9 mouse cellular contexts compared by ENCODE assay signal in the genomic region with DNA sequence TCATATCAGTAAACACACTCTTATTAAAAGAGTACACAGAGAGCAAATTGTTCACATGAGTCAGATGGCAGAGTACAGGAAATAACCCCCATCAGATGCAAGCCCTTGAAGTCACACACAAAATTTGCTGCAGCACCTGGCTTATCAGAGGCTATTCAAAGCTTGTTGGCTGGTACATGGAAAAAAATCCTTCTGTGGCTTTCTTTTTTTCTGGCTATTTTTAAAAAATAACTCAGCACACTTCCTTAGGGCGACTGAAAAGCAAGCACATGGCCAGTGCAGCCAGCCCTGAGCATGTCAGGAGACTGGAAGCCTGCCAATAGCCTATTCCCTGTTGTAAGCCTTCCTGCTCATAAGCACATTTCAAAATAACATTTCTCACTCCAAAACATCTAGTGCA. TPM values are rescaled to one million over a fixed set of nuclear protein-coding genes. Genes with fewer than 3 reads are reported as not detected.
A peak's percentile ranks its signal among the peaks of the same experiment; 100 is the strongest.
DNase-seq lines count a peak whose midpoint lies in the region; ATAC-seq lines count a peak whose summit lies in the region.
"Had no signal": no experiment of that assay in that cellular context is flagged by ENCODE, and none has a peak within 500 bp of the region (broad histone marks: within the 10 kb centered on the region; RNA-seq: fewer than 3 reads in every experiment).

No protein-coding gene starts in this region.

- DNase-seq in kidney, adult 18-20 months: peak; percentile 36
- DNase-seq in heart, adult 9 months (ENCODE audit: low spot score in 2 of 2): peak; percentile 62 to 69
- peak; percentile 26 for DNase-seq in left cerebral cortex, adult 11 months (ENCODE audit: low spot score)
- peak; percentile 24 for DNase-seq in testis, postnatal 10 days (ENCODE audit: low spot score)
- no peak for DNase-seq in natural killer cell, adult 2 months (ENCODE audit: low spot score in 2 of 2)

- no peak overlapping the region for H3K4me3 ChIP-seq in kidney, embryonic 15.5 days (replicated peaks)
- H3K4me3 ChIP-seq: megakaryocyte, embryonic 14.5 days had no signal

- H3K4me1 ChIP-seq in kidney, embryonic 15.5 days: no peaks in the 10 kb centered on the region
- H3K4me1 ChIP-seq: megakaryocyte, embryonic 14.5 days had no signal

- ATAC-seq in kidney, embryonic 15.5 days (replicated peaks; ENCODE audit: low FRiP score): no peak
- ATAC-seq in CD4-positive, CD25-positive, alpha-beta regulatory T cell, adult 4 months: peak; percentile 69
- ATAC-seq in cerebellum, adult (ENCODE audit: insufficient number of reproducible peaks, low FRiP score, low TSS enrichment): peak; percentile 98

- no peaks in the 10 kb centered on the region for H3K9me3 ChIP-seq in kidney, embryonic 15.5 days (replicated peaks)
- H3K9me3 ChIP-seq: megakaryocyte, embryonic 14.5 days had no signal

- no peak overlapping the region for H3K4me2 ChIP-seq in kidney, embryonic 15.5 days

- WGBS in kidney, embryonic 15.5 days: 29% methylated on average over 1 of the region's 1 CpGs

- H3K9ac ChIP-seq in kidney, embryonic 15.5 days: no peak overlapping the region

- H3K27me3 ChIP-seq in kidney, embryonic 15.5 days: no peaks in the 10 kb centered on the region
- H3K27me3 ChIP-seq: megakaryocyte, embryonic 14.5 days had no signal

- H3K36me3 ChIP-seq in kidney, embryonic 15.5 days: no peaks in the 10 kb centered on the region

- H3K27ac ChIP-seq in kidney, embryonic 15.5 days: no peak overlapping the region

RNA-seq across cellular contexts. Expression of gene Fundc1, which starts 18.6 kb away (rescaled TPM):
- polyA plus RNA-seq in kidney, embryonic 15.5 days (2015; fragmentation: Nextera tagmentation; extraction: Ambion mirVana): 57.7 and 63.0 TPM in 2 replicates
- polyA plus RNA-seq in CD4-positive, CD25-positive, alpha-beta regulatory T cell, adult 4 months (2017; shearing (Covaris generic)): 10 to 100 TPM; 72.7 to 86.8 TPM

Comparison
In these comparisons a context has a peak if more than half of its experiments do, and no peak if none do; other contexts are left out.
1. DNase-seq: peak in kidney, adult 18-20 months (single experiment), heart, adult 9 months (2 of 2), left cerebral cortex, adult 11 months (single experiment) and testis, postnatal 10 days (single experiment); none in natural killer cell, adult 2 months (0 of 2).